Mouse (Mus musculus) large intestine, adult 2 months (tissue): ENCODE measurements at regions not wholly inside any gene's neighbourhood (a gene's known extent, or its start where the extent isn't known, plus 50 kb on each side); places are given as distances from the start of the nearest gene placed in this dataset.

Source experiments
- DNase-seq: peaks from one replicate; pipeline ENCODE4 v3.0.0-alpha.2; 2012; ENCODE audit warnings: low read depth, low spot score
- WGBS: fragments of 180-500 bp; shearing (Covaris S2); methylation state at CpG from one replicate; pipeline ENCODE4 v1.1.7; 2018; 5-methylcytosine and 5-hydroxymethylcytosine counted together

GRCm38 (mm10) chr19:26531390-26531789 is 73.5 kb upstream of the Smarca2 start:
- no peak for DNase-seq
- 71% methylated on average over 4 of the region's 4 CpGs for WGBS

GRCm38 (mm10) chr19:26532509-26532908 is 72.3 kb upstream of the Smarca2 start:
- no peak for DNase-seq
- WGBS, result 29% methylated on average over 6 of the region's 6 CpGs

GRCm38 (mm10) chr19:26545671-26546070 is 59.2 kb upstream of the Smarca2 start:
- DNase-seq, result no peak
- 59% methylated on average over 3 of the region's 3 CpGs for WGBS

GRCm38 (mm10) chr19:26547522-26547921 is 57.3 kb upstream of the Smarca2 start:
- WGBS, result 89% methylated on average over 6 of the region's 6 CpGs
- DNase-seq, result no peak

- DNase-seq, result no peak
- WGBS, result 84% methylated on average over 14 of the region's 14 CpGs
Measured at GRCm38 (mm10) chr19:26548562-26549270, 56.1 kb upstream of the Smarca2 start.

- no peak for DNase-seq
- 21% methylated on average over 5 of the region's 5 CpGs for WGBS
Measured at GRCm38 (mm10) chr19:26550299-26550698, 54.6 kb upstream of the Smarca2 start.
